Mouse (Mus musculus): ENCODE data around the gene Prpf18. TPM values are rescaled to one million over a fixed set of nuclear protein-coding genes. Genes with fewer than 3 reads are reported as not detected.
A peak's percentile ranks its signal among the peaks of the same experiment; 100 is the strongest.

Gene Prpf18
- polyA plus RNA-seq, 1 experiment from 2014 or later: 49.1 TPM

GRCm38 (mm10) chr2:4638189-4638588, 13.7 kb downstream of the Prpf18 start:
- Histone ChIP-seq H3K9ac (replicated peaks; ENCODE audit: low read length) (no peak overlapping the region), H3K9me3 (ENCODE audit: control insufficient read depth, low read length) (no peaks in the 10 kb centered on the region), H3K4me1 (ENCODE audit: control insufficient read depth, insufficient read depth, low read length) (no peaks in the 10 kb centered on the region), H3K36me3 (ENCODE audit: control insufficient read depth, insufficient read depth, low read length) (peaks cover 83% of the 10 kb centered on the region), H3K27me3 (ENCODE audit: control insufficient read depth, insufficient read depth, low read length) (no peaks in the 10 kb centered on the region), H3K4me3 (replicated peaks; ENCODE audit: low read depth, low read length) (no peak overlapping the region), H3K4me2 (ENCODE audit: low read length) (no peak overlapping the region), H3K27ac (replicated peaks; ENCODE audit: low read depth, low read length) (no peak overlapping the region)
- WGBS: 91% methylated on average over 3 of the region's 3 CpGs
- DNase-seq (no peak), ATAC-seq (ENCODE audit: low FRiP score, low TSS enrichment) (no peak)

- H3K36me3 ChIP-seq (ENCODE audit: control insufficient read depth, insufficient read depth, low read length): peaks cover 84% of the 10 kb centered on the region
- no peak overlapping the region for H3K4me3 ChIP-seq (replicated peaks; ENCODE audit: low read depth, low read length)
- no peaks in the 10 kb centered on the region for H3K9me3 ChIP-seq (ENCODE audit: control insufficient read depth, low read length)
- ATAC-seq (ENCODE audit: low FRiP score, low TSS enrichment) (no peak), DNase-seq (no peak)
- no peak overlapping the region for H3K9ac ChIP-seq (replicated peaks; ENCODE audit: low read length)
- no peak overlapping the region for H3K27ac ChIP-seq (replicated peaks; ENCODE audit: low read depth, low read length)
- no peaks in the 10 kb centered on the region for H3K4me1 ChIP-seq (ENCODE audit: control insufficient read depth, insufficient read depth, low read length)
- no peaks in the 10 kb centered on the region for H3K27me3 ChIP-seq (ENCODE audit: control insufficient read depth, insufficient read depth, low read length)
- 86% methylated on average over 7 of the region's 7 CpGs for WGBS
- H3K4me2 ChIP-seq (ENCODE audit: low read length): no peak overlapping the region
Observed at GRCm38 (mm10) chr2:4636656-4637055, 15.3 kb downstream of the Prpf18 start.

- no peak overlapping the region for H3K27ac ChIP-seq (replicated peaks; ENCODE audit: low read depth, low read length)
- no peak overlapping the region for H3K4me3 ChIP-seq (replicated peaks; ENCODE audit: low read depth, low read length)
- H3K4me2 ChIP-seq (ENCODE audit: low read length): no peak overlapping the region
- H3K27me3 ChIP-seq (ENCODE audit: control insufficient read depth, insufficient read depth, low read length): no peaks in the 10 kb centered on the region
- H3K4me1 ChIP-seq (ENCODE audit: control insufficient read depth, insufficient read depth, low read length): no peaks in the 10 kb centered on the region
- ATAC-seq (ENCODE audit: low FRiP score, low TSS enrichment): no peak
- 88% methylated on average over 8 of the region's 8 CpGs for WGBS
- DNase-seq: peak; percentile 60
- no peak overlapping the region for H3K9ac ChIP-seq (replicated peaks; ENCODE audit: low read length)
- no peaks in the 10 kb centered on the region for H3K9me3 ChIP-seq (ENCODE audit: control insufficient read depth, low read length)
- peaks cover 87% of the 10 kb centered on the region for H3K36me3 ChIP-seq (ENCODE audit: control insufficient read depth, insufficient read depth, low read length)
Observed at GRCm38 (mm10) chr2:4635804-4636203, 16.1 kb downstream of the Prpf18 start.

- DNase-seq (no peak), ATAC-seq (ENCODE audit: low FRiP score, low TSS enrichment) (no peak)
- H3K4me2 ChIP-seq (ENCODE audit: low read length): no peak overlapping the region
Observed at GRCm38 (mm10) chr2:4630197-4630835, 21.6 kb downstream of the Prpf18 start.

GRCm38 (mm10) chr2:4629470-4629869, 22.4 kb downstream of the Prpf18 start:
- no peak for ATAC-seq (ENCODE audit: low FRiP score, low TSS enrichment)
- H3K4me2 ChIP-seq (ENCODE audit: low read length): no peak overlapping the region
- H3K36me3 ChIP-seq (ENCODE audit: control insufficient read depth, insufficient read depth, low read length): peaks cover 67% of the 10 kb centered on the region

More at GRCm38 (mm10) chr2:4630197-4630835, 21.6 kb downstream of the Prpf18 start:
- no peak overlapping the region for H3K4me3 ChIP-seq (replicated peaks; ENCODE audit: low read depth, low read length)
- peaks cover 71% of the 10 kb centered on the region for H3K36me3 ChIP-seq (ENCODE audit: control insufficient read depth, insufficient read depth, low read length)
- 95% methylated on average over 10 of the region's 10 CpGs for WGBS
- no peaks in the 10 kb centered on the region for H3K9me3 ChIP-seq (ENCODE audit: control insufficient read depth, low read length)
- no peak overlapping the region for H3K9ac ChIP-seq (replicated peaks; ENCODE audit: low read length)
- no peaks in the 10 kb centered on the region for H3K27me3 ChIP-seq (ENCODE audit: control insufficient read depth, insufficient read depth, low read length)
- H3K4me1 ChIP-seq (ENCODE audit: control insufficient read depth, insufficient read depth, low read length): no peaks in the 10 kb centered on the region
- H3K27ac ChIP-seq (replicated peaks; ENCODE audit: low read depth, low read length): no peak overlapping the region

GRCm38 (mm10) chr2:4628920-4629319, 23.0 kb downstream of the Prpf18 start:
- Histone ChIP-seq H3K9ac (replicated peaks; ENCODE audit: low read length) (no peak overlapping the region), H3K36me3 (ENCODE audit: control insufficient read depth, insufficient read depth, low read length) (peaks cover 67% of the 10 kb centered on the region), H3K9me3 (ENCODE audit: control insufficient read depth, low read length) (no peaks in the 10 kb centered on the region), H3K4me2 (ENCODE audit: low read length) (no peak overlapping the region), H3K27me3 (ENCODE audit: control insufficient read depth, insufficient read depth, low read length) (no peaks in the 10 kb centered on the region), H3K4me3 (replicated peaks; ENCODE audit: low read depth, low read length) (no peak overlapping the region), H3K4me1 (ENCODE audit: control insufficient read depth, insufficient read depth, low read length) (no peaks in the 10 kb centered on the region), H3K27ac (replicated peaks; ENCODE audit: low read depth, low read length) (no peak overlapping the region)
- DNase-seq: no peak
- WGBS: 100% methylated on average over 2 of the region's 2 CpGs
- no peak for ATAC-seq (ENCODE audit: low FRiP score, low TSS enrichment)

More at GRCm38 (mm10) chr2:4629470-4629869, 22.4 kb downstream of the Prpf18 start:
- H3K4me3 ChIP-seq (replicated peaks; ENCODE audit: low read depth, low read length): no peak overlapping the region
- no peaks in the 10 kb centered on the region for H3K4me1 ChIP-seq (ENCODE audit: control insufficient read depth, insufficient read depth, low read length)
- H3K9me3 ChIP-seq (ENCODE audit: control insufficient read depth, low read length): no peaks in the 10 kb centered on the region
- no peaks in the 10 kb centered on the region for H3K27me3 ChIP-seq (ENCODE audit: control insufficient read depth, insufficient read depth, low read length)
- DNase-seq: no peak
- H3K9ac ChIP-seq (replicated peaks; ENCODE audit: low read length): no peak overlapping the region
- H3K27ac ChIP-seq (replicated peaks; ENCODE audit: low read depth, low read length): no peak overlapping the region
- 91% methylated on average over 11 of the region's 11 CpGs for WGBS

GRCm38 (mm10) chr2:4626911-4627310, 25.0 kb downstream of the Prpf18 start:
- 93% methylated on average over 3 of the region's 3 CpGs for WGBS
- no peaks in the 10 kb centered on the region for H3K9me3 ChIP-seq (ENCODE audit: control insufficient read depth, low read length)
- DNase-seq (no peak), ATAC-seq (ENCODE audit: low FRiP score, low TSS enrichment) (no peak)
- no peak overlapping the region for H3K27ac ChIP-seq (replicated peaks; ENCODE audit: low read depth, low read length)
- H3K4me3 ChIP-seq (replicated peaks; ENCODE audit: low read depth, low read length): no peak overlapping the region
- peaks cover 68% of the 10 kb centered on the region for H3K36me3 ChIP-seq (ENCODE audit: control insufficient read depth, insufficient read depth, low read length)
- H3K27me3 ChIP-seq (ENCODE audit: control insufficient read depth, insufficient read depth, low read length): no peaks in the 10 kb centered on the region
- no peak overlapping the region for H3K4me2 ChIP-seq (ENCODE audit: low read length)
- H3K4me1 ChIP-seq (ENCODE audit: control insufficient read depth, insufficient read depth, low read length): no peaks in the 10 kb centered on the region
- H3K9ac ChIP-seq (replicated peaks; ENCODE audit: low read length): no peak overlapping the region

- 76% methylated on average over 3 of the region's 3 CpGs for WGBS
- H3K27me3 ChIP-seq (ENCODE audit: control insufficient read depth, insufficient read depth, low read length): no peaks in the 10 kb centered on the region
- no peak overlapping the region for H3K4me2 ChIP-seq (ENCODE audit: low read length)
- H3K36me3 ChIP-seq (ENCODE audit: control insufficient read depth, insufficient read depth, low read length): peaks cover 36% of the 10 kb centered on the region
- H3K9ac ChIP-seq (replicated peaks; ENCODE audit: low read length): no peak overlapping the region
- H3K4me1 ChIP-seq (ENCODE audit: control insufficient read depth, insufficient read depth, low read length): no peaks in the 10 kb centered on the region
- no peaks in the 10 kb centered on the region for H3K9me3 ChIP-seq (ENCODE audit: control insufficient read depth, low read length)
- ATAC-seq (ENCODE audit: low FRiP score, low TSS enrichment) (no peak), DNase-seq (no peak)
- H3K4me3 ChIP-seq (replicated peaks; ENCODE audit: low read depth, low read length): no peak overlapping the region
- no peak overlapping the region for H3K27ac ChIP-seq (replicated peaks; ENCODE audit: low read depth, low read length)
Observed at GRCm38 (mm10) chr2:4621471-4621985, 30.4 kb downstream of the Prpf18 start.

Data from midbrain, embryonic 14.5 days (tissue).